Mouse (Mus musculus) testis, adult 2 months (tissue): ENCODE data around the gene Zfp787. TPM values are rescaled to one million over a fixed set of nuclear protein-coding genes. Genes with fewer than 3 reads are reported as not detected.

Experiments used
- H3K27ac ChIP-seq: fragments of 200-500 bp; 2 replicates; pipeline ENCODE4 v1.5.1; 2012; ENCODE audit warnings: low read depth, low read length; ENCODE audit not compliant: control insufficient read depth, insufficient read depth
- H3K27me3 ChIP-seq: fragments of 200-500 bp; 2 replicates; pipeline ENCODE4 v1.6.1; 2012; ENCODE audit warnings: mild to moderate bottlenecking, low read length, moderate library complexity; ENCODE audit not compliant: control insufficient read depth, insufficient read depth
- H3K36me3 ChIP-seq: fragments of 200-500 bp; 2 replicates; pipeline ENCODE4 v1.6.1; 2012; ENCODE audit warnings: mild to moderate bottlenecking, low read length; ENCODE audit not compliant: control insufficient read depth, insufficient read depth
- H3K4me1 ChIP-seq: fragments of 200-500 bp; 2 replicates; pipeline ENCODE4 v1.6.1; 2012; ENCODE audit warnings: low read length; ENCODE audit not compliant: control insufficient read depth, insufficient read depth
- H3K4me3 ChIP-seq: fragments of 200-500 bp; 2 replicates; pipeline ENCODE4 v1.5.1; 2012; ENCODE audit warnings: low read depth, mild to moderate bottlenecking, low read length, moderate library complexity, mixed read lengths; ENCODE audit not compliant: control insufficient read depth
- CTCF ChIP-seq: fragments of 200-500 bp; IDR thresholded peaks from 2 replicates; pipeline ENCODE4 v1.5.1; 2012; ENCODE audit warnings: low read depth, mild to moderate bottlenecking, inconsistent platforms, low read length, moderate library complexity; ENCODE audit not compliant: control insufficient read depth, insufficient read depth, insufficient replicate concordance
- POLR2A ChIP-seq: fragments of 200-500 bp; IDR thresholded peaks from 2 replicates; pipeline ENCODE4 v1.6.1; 2012; ENCODE audit warnings: low read depth, mild to moderate bottlenecking, inconsistent platforms, low read length, moderate library complexity; ENCODE audit not compliant: control insufficient read depth
- polyA plus RNA-seq: library from polyadenylated mRNA; depleted of rRNA; stranded (reverse); fragments of >200 nt; gene quantifications from 2 replicates; pipeline ENCODE4 v1.2.3, GENCODE M21; 2012

Zfp787 gene
- polyA plus RNA-seq, 1 experiment: 41.0 TPM

DNA sequence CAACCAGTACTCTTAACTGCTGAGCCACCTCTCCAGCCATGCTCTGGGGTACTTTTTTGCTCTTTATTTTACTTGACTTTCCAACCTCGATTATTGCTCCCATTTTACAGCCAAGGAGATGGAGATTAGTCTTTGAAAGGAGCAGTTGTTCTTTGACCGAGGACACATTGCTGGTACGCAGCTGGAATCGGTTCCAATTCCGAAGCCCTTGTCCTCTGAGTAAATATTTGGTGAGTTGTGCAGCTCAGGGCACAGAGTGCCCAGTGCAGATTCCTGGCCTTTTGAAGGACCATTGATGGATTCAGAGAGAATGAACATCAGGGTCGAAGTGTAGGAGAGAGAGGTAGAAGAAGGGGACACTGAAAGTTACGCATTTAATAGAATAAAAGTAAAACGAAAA, 18.1 kb upstream of the Zfp787 start:
- H3K36me3 ChIP-seq: no peaks in the 10 kb centered on the region

DNA sequence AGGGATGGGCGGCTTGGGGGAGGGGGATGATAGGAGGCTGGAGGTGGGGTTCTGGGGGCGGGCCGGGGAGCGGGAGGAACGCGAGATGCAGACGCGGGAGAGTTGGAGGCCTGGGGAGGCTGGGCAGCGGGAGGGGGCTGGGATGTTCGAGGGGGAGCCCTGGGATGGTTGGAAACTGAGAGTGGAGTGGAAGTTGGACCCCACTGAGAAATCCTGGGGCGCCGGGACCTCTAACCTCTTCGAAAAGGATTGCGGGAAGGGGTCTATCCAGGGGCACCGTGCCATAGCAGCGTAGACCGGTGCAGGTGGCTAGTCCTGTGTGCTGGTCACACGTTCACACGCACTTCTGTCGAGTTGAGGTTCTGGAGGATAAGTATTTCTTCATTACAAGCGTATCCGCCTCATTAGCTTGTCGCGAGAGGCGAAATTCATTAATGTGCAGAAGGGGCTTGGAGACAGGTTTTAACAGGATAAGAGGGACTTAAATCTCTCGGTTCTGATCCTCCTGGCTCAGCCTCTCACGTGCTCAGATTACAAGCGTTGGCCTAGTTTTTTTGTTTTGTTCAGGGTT, 17.0 kb upstream of the Zfp787 start:
- TF ChIP-seq CTCF: no peak
- TF ChIP-seq POLR2A: no peak
- Histone ChIP-seq H3K36me3 (no peaks in the 10 kb centered on the region), H3K4me3 (peak overlapping the region; percentile 90), H3K4me1 (peaks cover 4% of the 10 kb centered on the region), H3K27me3 (no peaks in the 10 kb centered on the region), H3K27ac (peak overlapping the region; percentile 92)

More for the DNA sequence above, 18.1 kb upstream of the Zfp787 start:
- Histone ChIP-seq H3K4me3 (no peak overlapping the region), H3K27ac (no peak overlapping the region), H3K27me3 (no peaks in the 10 kb centered on the region), H3K4me1 (peaks cover 4% of the 10 kb centered on the region)
- no peak for TF ChIP-seq CTCF
- no peak for TF ChIP-seq POLR2A

DNA sequence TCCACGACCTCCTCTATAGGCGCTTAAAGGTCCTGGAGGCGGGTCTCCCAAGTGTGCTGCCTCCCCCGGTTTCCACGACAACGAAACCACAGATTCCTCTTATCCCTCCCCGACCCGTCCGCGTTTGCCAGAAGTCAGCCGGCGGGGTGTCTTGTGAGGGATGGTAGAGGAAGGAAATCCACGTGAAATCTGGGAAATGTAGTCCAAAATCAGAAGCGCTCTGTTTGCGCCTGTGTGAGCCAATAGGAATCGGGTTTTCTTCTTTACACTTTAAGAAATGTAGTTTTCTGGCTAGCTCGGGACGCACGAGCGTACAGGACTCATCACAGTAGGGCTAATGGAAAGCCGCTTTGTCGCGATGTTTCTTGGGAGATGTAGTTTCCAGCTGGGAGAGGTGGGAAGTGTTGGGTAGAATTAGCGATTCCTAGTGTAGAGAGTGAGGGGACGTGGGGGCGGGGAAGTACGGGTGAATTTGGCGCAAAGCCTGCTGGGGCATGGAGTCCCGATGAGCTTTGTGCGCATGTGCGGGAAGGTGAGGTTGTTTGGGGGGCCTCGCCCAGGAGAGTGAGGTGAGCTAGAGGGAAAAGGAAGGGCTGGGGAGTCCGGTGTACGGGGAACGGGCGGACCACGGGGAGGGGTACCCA, 16.3 kb upstream of the Zfp787 start, which contains the start of gene Zfp444:
Gene Zfp444 (plus strand): TSS at position 221 of the 644 bp plus-strand sequence.
- Histone ChIP-seq H3K27me3 (no peaks in the 10 kb centered on the region), H3K4me3 (peak within 1 kb of the TSS; percentile 90), H3K4me1 (peaks cover 4% of the 10 kb centered on the region), H3K27ac (peak within 1 kb of the TSS; percentile 92), H3K36me3 (no peaks in the 10 kb centered on the region)
- TF ChIP-seq POLR2A (peak; percentile 60; the same call in 1 of the 2 replicates), CTCF (no peak)

DNA sequence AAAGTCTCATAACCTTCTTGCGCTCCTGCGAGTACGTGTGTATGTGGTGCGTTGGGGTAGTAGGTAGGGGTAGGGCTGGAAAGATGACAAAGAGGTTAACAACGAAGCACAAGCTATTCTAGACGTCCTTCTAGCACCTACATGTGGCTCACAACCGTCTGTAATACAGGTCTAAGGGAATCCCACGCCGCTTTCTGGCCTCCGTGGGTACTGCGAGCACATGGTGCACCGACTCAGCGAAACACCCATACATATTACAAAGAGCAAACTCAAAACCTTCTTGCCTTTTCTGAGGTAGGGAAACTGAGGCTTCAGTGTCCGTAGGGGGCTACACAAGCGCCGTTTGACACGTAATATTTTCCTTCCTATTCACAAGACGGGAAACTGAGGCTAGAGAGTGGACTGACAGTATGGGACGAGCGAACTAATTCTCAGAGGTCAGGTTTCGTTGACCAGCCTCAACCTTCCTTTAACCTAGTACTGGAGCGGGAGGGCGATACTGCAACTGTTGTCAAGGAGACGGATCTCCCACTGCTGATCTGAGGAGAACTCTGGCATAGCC, 15.7 kb upstream of the Zfp787 start:
- H3K4me1 ChIP-seq: peaks cover 4% of the 10 kb centered on the region
- no peaks in the 10 kb centered on the region for H3K27me3 ChIP-seq
- no peaks in the 10 kb centered on the region for H3K36me3 ChIP-seq
- H3K27ac ChIP-seq: peak overlapping the region; percentile 92
- 0 out of 2 replicates have a peak, but pooled peaks have one; percentile 33 for TF ChIP-seq POLR2A
- TF ChIP-seq CTCF: peak; percentile 44; the same call in 1 of the 2 replicates
- peak overlapping the region; percentile 90 for H3K4me3 ChIP-seq

DNA sequence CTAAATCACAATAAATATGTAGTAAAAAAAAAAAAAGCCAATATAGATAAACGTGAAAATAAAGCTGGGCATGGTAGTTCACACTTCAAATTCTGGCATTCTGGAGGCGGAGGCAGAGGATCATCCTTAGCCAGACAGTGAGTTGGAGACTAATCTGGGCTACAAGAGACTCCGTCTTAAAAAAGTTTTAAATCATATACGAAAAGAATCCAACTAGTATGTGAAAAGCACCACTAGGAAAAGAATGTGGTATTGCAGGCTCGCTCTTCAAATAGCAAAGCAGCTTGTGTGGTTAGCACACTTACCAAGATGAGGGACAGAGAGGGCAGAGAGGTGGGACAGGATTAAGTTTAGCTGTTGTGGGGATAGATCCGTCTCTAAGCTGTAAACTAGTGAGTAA, 15.1 kb upstream of the Zfp787 start:
- no peak for TF ChIP-seq POLR2A
- no peak for TF ChIP-seq CTCF
- peak overlapping the region; percentile 90; the same call in 1 of the 2 replicates for H3K4me3 ChIP-seq
- H3K27me3 ChIP-seq: no peaks in the 10 kb centered on the region
- peaks cover 4% of the 10 kb centered on the region for H3K4me1 ChIP-seq
- peak overlapping the region; percentile 92; the same call in 1 of the 2 replicates for H3K27ac ChIP-seq
- no peaks in the 10 kb centered on the region for H3K36me3 ChIP-seq

DNA sequence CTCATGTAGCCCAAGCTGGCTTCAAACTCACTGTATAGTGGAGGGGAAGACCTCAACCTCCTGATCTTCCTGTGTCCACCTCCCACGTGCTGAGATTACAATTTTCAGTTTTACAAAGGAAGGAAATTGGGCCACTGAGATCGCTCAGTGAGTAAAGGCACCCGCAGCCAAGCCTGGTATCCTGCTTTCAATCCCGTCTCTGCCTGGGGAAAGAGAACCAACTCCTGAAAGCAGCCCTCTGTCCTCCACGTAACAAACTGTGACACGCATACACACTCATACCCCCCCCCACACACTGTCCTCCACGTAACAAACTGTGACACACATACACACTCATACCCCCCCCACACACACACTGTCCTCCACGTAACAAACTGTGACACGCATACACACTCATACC, 14.6 kb upstream of the Zfp787 start:
- Histone ChIP-seq H3K27me3 (no peaks in the 10 kb centered on the region), H3K4me3 (peak overlapping the region; percentile 90), H3K4me1 (peaks cover 4% of the 10 kb centered on the region), H3K27ac (peak overlapping the region; percentile 57), H3K36me3 (no peaks in the 10 kb centered on the region)
- no peak for TF ChIP-seq CTCF
- no peak for TF ChIP-seq POLR2A

DNA sequence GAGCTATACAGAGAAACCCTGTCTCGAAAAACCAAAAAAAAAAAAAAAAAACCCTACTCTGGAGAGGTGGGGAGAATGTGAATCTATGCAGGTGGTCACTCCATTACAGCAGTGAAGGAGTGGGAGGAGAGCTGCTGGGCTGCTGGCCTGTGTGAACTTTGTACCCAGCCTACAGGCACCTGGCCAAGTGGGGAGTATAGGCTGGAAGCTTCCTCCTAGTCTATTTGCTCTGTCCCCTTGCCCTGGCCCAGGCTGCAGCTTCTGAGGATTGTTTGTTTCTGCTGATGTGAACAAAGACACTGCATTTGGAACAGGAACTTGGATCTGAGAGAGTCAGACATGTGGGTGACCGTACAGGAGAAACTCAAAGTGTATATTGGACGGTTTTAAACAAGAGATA, 13.6 kb upstream of the Zfp787 start:
- H3K27ac ChIP-seq: no peak overlapping the region
- no peak for TF ChIP-seq CTCF
- TF ChIP-seq POLR2A: no peak
- peaks cover 4% of the 10 kb centered on the region for H3K4me1 ChIP-seq
- peak overlapping the region; percentile 28 for H3K4me3 ChIP-seq
- H3K36me3 ChIP-seq: no peaks in the 10 kb centered on the region
- H3K27me3 ChIP-seq: no peaks in the 10 kb centered on the region
